19 mouse cellular contexts compared by ENCODE assay signal in the genomic region with DNA sequence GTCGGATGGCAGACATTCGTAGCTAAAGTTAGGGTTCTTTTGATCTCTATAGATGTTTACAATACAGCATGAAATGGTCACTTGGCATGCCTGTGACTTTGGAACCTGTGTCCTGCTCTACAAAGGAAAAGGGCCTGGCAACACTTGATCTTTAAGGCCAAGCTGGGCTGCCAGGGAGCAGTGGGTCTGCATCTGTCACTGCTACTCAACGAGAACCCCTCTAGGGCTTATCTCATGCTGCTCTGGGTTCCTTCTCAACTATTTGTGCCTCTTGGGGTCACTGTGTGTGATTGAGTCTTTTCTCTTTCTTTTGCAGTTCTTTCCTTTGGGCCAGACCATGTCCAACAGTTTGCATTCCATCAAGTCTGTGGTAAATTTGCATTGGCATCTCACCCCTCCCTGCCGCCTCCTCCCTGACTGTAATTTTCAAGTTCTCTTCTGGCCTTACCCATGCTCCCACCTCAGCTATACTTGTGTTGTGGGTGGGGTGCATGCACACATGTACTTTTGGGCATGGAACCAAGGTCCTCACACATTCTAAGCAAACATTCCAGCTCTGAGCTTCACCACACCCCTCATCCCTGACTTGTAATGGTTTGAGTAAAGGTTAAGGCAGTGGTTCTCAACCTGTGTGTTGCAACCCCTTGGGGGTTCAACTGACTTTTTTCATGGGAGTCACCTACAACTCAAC.
DNase-seq lines count a peak whose midpoint lies in the region; ATAC-seq and TF ChIP-seq lines count a peak whose summit lies in the region.
"Had no signal": no experiment of that assay in that cellular context is flagged by ENCODE, and none has a peak within 500 bp of the region (broad histone marks: within the 10 kb centered on the region; RNA-seq: fewer than 3 reads in every experiment).

No protein-coding gene starts in this region.

- intact Hi-C loops in heart, postnatal 36 days (cut with DNase I), result loop anchor here (5.0 to 10.0 kb wide), 2 partner anchors 181 to 448 kb away; a partner anchor contains a TSS

- DNase-seq in heart, postnatal 0 days (ENCODE audit: low spot score), result no peak
- no peak for DNase-seq in heart, postnatal 36 days
- peak; percentile 29 for DNase-seq in ZHBTc4 (ENCODE audit: low read depth, low spot score)
- DNase-seq in lung, postnatal 10 days, result peak; percentile 20
- DNase-seq in adrenal gland, adult 2 months, result no peak
- no peak for DNase-seq in liver, embryonic 11.5 days (ENCODE audit: low spot score)
- DNase-seq: adrenal gland, adult 8-10 months; B cell, adult 2 months; cerebellum, adult 8-10 months; cerebellum, postnatal 36 days; gastrocnemius, postnatal 14 days; heart, adult 2 months had no signal

- 0 out of 2 replicates have a peak overlapping the region, but pooled peaks have one; percentile 46 for H3K27ac ChIP-seq in heart, postnatal 0 days (ENCODE audit: low read depth)
- peak overlapping the region; percentile 44; the same call in 1 of the 2 replicates for H3K27ac ChIP-seq in olfactory bulb, adult 2 months (ENCODE audit: insufficient read depth, low read depth, low read length)
- H3K27ac ChIP-seq in liver, embryonic 11.5 days (ENCODE audit: low read depth, low read length), result no peak overlapping the region
- H3K27ac ChIP-seq: embryonic facial prominence, embryonic 13.5 days; forebrain, embryonic 12.5 days; heart, adult 2 months; heart, embryonic 15.5 days; hindbrain, embryonic 15.5 days had no signal

- TF ChIP-seq CTCF in heart, postnatal 0 days (IDR thresholded peaks at IDR 0.05; ENCODE audit: low read depth), result no peak
- no peak for TF ChIP-seq CTCF in olfactory bulb, adult 2 months (IDR thresholded peaks at IDR 0.05; ENCODE audit: insufficient read depth, low read depth, low read length)

- no peak overlapping the region for H3K4me3 ChIP-seq in heart, postnatal 0 days (ENCODE audit: low read depth, low read length)
- H3K4me3 ChIP-seq in olfactory bulb, adult 2 months (ENCODE audit: insufficient read depth, low read depth, low read length), result no peak overlapping the region
- H3K4me3 ChIP-seq in liver, embryonic 11.5 days (ENCODE audit: low read depth, low read length), result no peak overlapping the region
- H3K4me3 ChIP-seq: embryonic facial prominence, embryonic 13.5 days; forebrain, embryonic 12.5 days; heart, adult 2 months; heart, embryonic 15.5 days; hindbrain, embryonic 15.5 days had no signal

- TF ChIP-seq POLR2A in olfactory bulb, adult 2 months (IDR thresholded peaks at IDR 0.05; ENCODE audit: insufficient read depth, low read depth, low read length), result no peak

- no peaks in the 10 kb centered on the region for H3K27me3 ChIP-seq in heart, postnatal 0 days (ENCODE audit: control insufficient read depth, insufficient read depth, low read length)
- peaks cover 5% of the 10 kb centered on the region for H3K27me3 ChIP-seq in liver, embryonic 11.5 days (replicated peaks; ENCODE audit: control insufficient read depth, insufficient read depth, low read length)
- H3K27me3 ChIP-seq: heart, embryonic 15.5 days; hindbrain, embryonic 15.5 days had no signal

- H3K9ac ChIP-seq in heart, postnatal 0 days (replicated peaks; ENCODE audit: low read depth, low read length), result no peak overlapping the region
- no peak overlapping the region for H3K9ac ChIP-seq in liver, embryonic 11.5 days (ENCODE audit: low read depth, low read length)
- H3K9ac ChIP-seq: embryonic facial prominence, embryonic 13.5 days; forebrain, embryonic 12.5 days; heart, embryonic 15.5 days; hindbrain, embryonic 15.5 days had no signal

- H3K9me3 ChIP-seq in heart, postnatal 0 days (replicated peaks; ENCODE audit: control insufficient read depth, low read length), result no peaks in the 10 kb centered on the region
- no peaks in the 10 kb centered on the region for H3K9me3 ChIP-seq in liver, embryonic 11.5 days (ENCODE audit: control insufficient read depth, low read length)
- H3K9me3 ChIP-seq: embryonic facial prominence, embryonic 13.5 days; forebrain, embryonic 12.5 days; heart, embryonic 15.5 days; hindbrain, embryonic 15.5 days had no signal

- no peak for TF ChIP-seq EP300 in heart, postnatal 0 days (IDR thresholded peaks at IDR 0.05; ENCODE audit: low read depth)

- no peak overlapping the region for H3K4me2 ChIP-seq in heart, postnatal 0 days (ENCODE audit: low read depth, low read length)
- H3K4me2 ChIP-seq in liver, embryonic 11.5 days, result no peak overlapping the region
- H3K4me2 ChIP-seq: embryonic facial prominence, embryonic 13.5 days; forebrain, embryonic 12.5 days; heart, embryonic 11.5 days; heart, embryonic 15.5 days; hindbrain, embryonic 15.5 days had no signal

- 76% methylated on average over 4 of the region's 4 CpGs for WGBS in heart, postnatal 0 days
- 95% methylated on average over 4 of the region's 4 CpGs for WGBS in olfactory bulb, adult 2 months
- 86% methylated on average over 4 of the region's 4 CpGs for WGBS in liver, embryonic 11.5 days

- no peaks in the 10 kb centered on the region; the same call in 1 of the 2 replicates for H3K36me3 ChIP-seq in heart, postnatal 0 days (replicated peaks; ENCODE audit: control insufficient read depth, insufficient read depth, low read length)
- no peaks in the 10 kb centered on the region; the same call in 1 of the 2 replicates for H3K36me3 ChIP-seq in liver, embryonic 11.5 days (ENCODE audit: control insufficient read depth, insufficient read depth, low read length)
- H3K36me3 ChIP-seq: forebrain, embryonic 12.5 days; heart, embryonic 15.5 days; hindbrain, embryonic 15.5 days had no signal

- H3K4me1 ChIP-seq in heart, postnatal 0 days (ENCODE audit: control insufficient read depth, insufficient read depth), result no peaks in the 10 kb centered on the region; the same call in 1 of the 2 replicates
- peaks cover 35% of the 10 kb centered on the region for H3K4me1 ChIP-seq in olfactory bulb, adult 2 months (ENCODE audit: control insufficient read depth, insufficient read depth, low read length)
- no peaks in the 10 kb centered on the region for H3K4me1 ChIP-seq in liver, embryonic 11.5 days (replicated peaks; ENCODE audit: control insufficient read depth, insufficient read depth, low read length)
- H3K4me1 ChIP-seq: embryonic facial prominence, embryonic 13.5 days; forebrain, embryonic 12.5 days; hindbrain, embryonic 15.5 days had no signal

- no peak for ATAC-seq in heart, postnatal 0 days (ENCODE audit: insufficient read depth, low read depth)
- ATAC-seq in liver, embryonic 11.5 days (replicated peaks; ENCODE audit: low FRiP score), result no peak
- ATAC-seq: CD4-positive, CD25-positive, alpha-beta regulatory T cell, adult 4 months had no signal

Comparison
In these comparisons a context has a peak if more than half of its experiments do, and no peak if none do; other contexts are left out.
1. DNase-seq: peak in ZHBTc4 (single experiment) and lung, postnatal 10 days (single experiment); none in heart, postnatal 0 days (single experiment), heart, postnatal 36 days (0 of 2), adrenal gland, adult 2 months (single experiment) and liver, embryonic 11.5 days (single experiment).